Mouse (Mus musculus): Measurements from ENCODE around the gene Phip. TPM values are rescaled to one million over a fixed set of nuclear protein-coding genes. Genes with fewer than 3 reads are reported as not detected.

The Phip gene
- polyA plus RNA-seq, 1 experiment from 2014 or later: 124 TPM

DNA sequence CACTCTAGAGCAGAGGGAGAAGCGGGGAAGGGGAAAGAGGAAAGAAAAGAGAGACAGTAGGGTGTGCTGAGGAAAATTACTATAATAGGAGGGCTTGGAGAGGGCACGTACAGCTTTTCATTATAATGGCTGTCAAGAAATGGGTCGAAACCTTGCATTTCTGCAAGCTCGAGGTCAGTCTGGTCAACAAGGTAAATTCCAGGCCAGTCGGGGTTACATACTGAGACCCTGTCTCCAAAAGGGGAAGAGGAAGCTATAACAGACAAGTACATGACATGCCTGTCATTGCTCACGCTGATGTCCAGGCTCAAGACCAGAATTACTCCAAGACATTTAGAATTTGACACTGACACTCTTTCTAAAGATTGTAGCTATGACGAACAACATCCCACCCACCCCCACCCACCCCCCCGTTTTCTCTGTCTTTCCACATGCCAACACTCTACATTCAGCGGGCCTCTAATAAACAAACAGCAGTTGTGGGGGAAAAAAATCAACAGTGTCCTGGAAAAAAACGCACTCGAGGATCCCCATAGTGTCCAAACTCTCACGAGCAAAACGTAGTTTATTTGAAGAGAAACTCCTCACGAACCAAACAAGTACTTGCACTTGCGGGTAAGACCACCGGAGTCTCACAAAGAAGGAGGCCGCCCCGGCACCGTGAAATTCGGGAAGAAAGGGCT is 146.2 kb downstream of the Phip start, which contains the start of gene Irak1bp1:
Irak1bp1 (plus strand) TSS at position 534 of the 683 bp plus-strand sequence.
- Histone ChIP-seq H3K4me1 (ENCODE audit: control insufficient read depth, insufficient read depth, low read length) (no peaks in the 10 kb centered on the region), H3K27ac (ENCODE audit: low read depth, low read length) (peak within 1 kb of the TSS; percentile 86), H3K9me3 (ENCODE audit: control insufficient read depth, low read length) (no peaks in the 10 kb centered on the region), H3K27me3 (ENCODE audit: control insufficient read depth, insufficient read depth, low read length) (no peaks in the 10 kb centered on the region), H3K4me2 (ENCODE audit: low read depth) (peak within 1 kb of the TSS; percentile 45), H3K9ac (ENCODE audit: low read length) (peak within 1 kb of the TSS; percentile 83), H3K4me3 (ENCODE audit: low read depth, low read length) (peak within 1 kb of the TSS; percentile 71), H3K36me3 (ENCODE audit: control insufficient read depth, insufficient read depth, low read length) (no peaks in the 10 kb centered on the region)
- 16% methylated on average over 20 of the region's 20 CpGs for WGBS
- ATAC-seq (ENCODE audit: insufficient read depth, low FRiP score, low TSS enrichment) (peak; percentile 5), DNase-seq (ENCODE audit: low spot score) (no peak)

DNA sequence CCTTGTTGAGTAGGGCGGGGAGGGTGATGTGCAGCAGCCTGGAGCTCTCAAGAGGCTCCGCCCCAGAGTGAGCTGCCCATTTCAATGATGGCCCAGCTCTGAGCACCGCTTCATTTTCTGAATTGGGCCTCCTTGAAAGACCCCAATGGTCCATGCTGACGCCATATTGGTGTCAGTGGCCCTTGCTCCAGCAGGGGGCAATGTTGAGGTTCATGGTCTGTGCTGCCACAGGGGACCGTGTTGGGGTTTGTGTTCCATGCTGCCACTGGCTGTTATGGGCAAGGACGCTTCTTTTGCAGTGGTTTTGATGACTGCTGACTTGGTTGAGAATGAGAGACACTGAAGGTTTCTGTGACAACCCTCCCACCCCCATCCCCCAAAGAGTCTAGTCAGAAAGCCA is 148.9 kb downstream of the Phip start:
- Histone ChIP-seq H3K27ac (ENCODE audit: low read depth, low read length) (no peak overlapping the region), H3K36me3 (ENCODE audit: control insufficient read depth, insufficient read depth, low read length) (no peaks in the 10 kb centered on the region), H3K4me1 (ENCODE audit: control insufficient read depth, insufficient read depth, low read length) (no peaks in the 10 kb centered on the region), H3K9me3 (ENCODE audit: control insufficient read depth, low read length) (no peaks in the 10 kb centered on the region), H3K27me3 (ENCODE audit: control insufficient read depth, insufficient read depth, low read length) (no peaks in the 10 kb centered on the region), H3K4me3 (ENCODE audit: low read depth, low read length) (no peak overlapping the region), H3K4me2 (ENCODE audit: low read depth) (no peak overlapping the region), H3K9ac (ENCODE audit: low read length) (no peak overlapping the region)
- DNase-seq (ENCODE audit: low spot score): no peak
- ATAC-seq (ENCODE audit: insufficient read depth, low FRiP score, low TSS enrichment): no peak
- 92% methylated on average over 6 of the region's 6 CpGs for WGBS

Other genes with a start within 250 kb of the Phip start
- 27.9 and 28.2 TPM in 2 replicates for gene Irak1bp1, start 146.0 kb downstream of the Phip start, polyA plus RNA-seq (2014; fragmentation: Nextera tagmentation; extraction: Ambion mirVana)
- gene Hmgn3, start 171.2 kb upstream of the Phip start, polyA plus RNA-seq (2014; fragmentation: Nextera tagmentation; extraction: Ambion mirVana): 103 and 123 TPM in 2 replicates

Measured in neural tube, embryonic 11.5 days (tissue).